Mouse (Mus musculus) heart, postnatal 0 days (tissue): ENCODE results near the gene Pea15a. TPM values are rescaled to one million over a fixed set of nuclear protein-coding genes. Genes with fewer than 3 reads are reported as not detected.

ENCODE experiments used
- ATAC-seq: fragments of 200-750 bp; cut with Nextera tagmentation; 2 replicates; pipeline ENCODE4 v1.8.0; 2017; ENCODE audit warnings: low read depth, moderate number of reproducible peaks, moderate library complexity; ENCODE audit not compliant: insufficient read depth
- DNase-seq: peaks from one replicate; pipeline ENCODE4 v3.0.0-alpha.2; 2016; ENCODE audit warnings: low spot score
- H3K27ac ChIP-seq: fragments of 300-500 bp; sonication (generic); 2 replicates; pipeline ENCODE4 v1.5.1; 2014; ENCODE audit warnings: low read depth, mild to moderate bottlenecking
- H3K27me3 ChIP-seq: fragments of 300-500 bp; sonication (generic); 2 replicates; pipeline ENCODE4 v1.6.1; 2014; ENCODE audit warnings: low read length, mixed read lengths; ENCODE audit not compliant: control insufficient read depth, insufficient read depth
- H3K36me3 ChIP-seq: fragments of 300-500 bp; sonication (generic); replicated peaks from 2 replicates; pipeline ENCODE4 v1.6.1; 2014; ENCODE audit warnings: low read length, mixed read lengths; ENCODE audit not compliant: control insufficient read depth, insufficient read depth
- H3K4me1 ChIP-seq: fragments of 300-500 bp; sonication (generic); 2 replicates; pipeline ENCODE4 v1.6.1; 2014; ENCODE audit warnings: antibody characterized with exemption; ENCODE audit not compliant: control insufficient read depth, insufficient read depth
- H3K4me2 ChIP-seq: fragments of 300-500 bp; sonication (generic); 2 replicates; pipeline ENCODE4 v1.6.1; 2014; ENCODE audit warnings: low read depth, mild to moderate bottlenecking, low read length, moderate library complexity
- H3K4me3 ChIP-seq: fragments of 300-500 bp; sonication (generic); 2 replicates; pipeline ENCODE4 v1.5.1; 2014; ENCODE audit warnings: low read depth, low read length
- H3K9ac ChIP-seq: fragments of 300-500 bp; sonication (generic); replicated peaks from 2 replicates; pipeline ENCODE4 v1.6.1; 2014; ENCODE audit warnings: low read depth, low read length, mixed read lengths
- H3K9me3 ChIP-seq: fragments of 300-500 bp; sonication (generic); replicated peaks from 2 replicates; pipeline ENCODE4 v1.6.1; 2016; ENCODE audit warnings: low read length; ENCODE audit not compliant: control insufficient read depth
- CTCF ChIP-seq: IDR thresholded peaks from 2 replicates; pipeline ENCODE4 v1.5.1; 2016; ENCODE audit warnings: antibody characterized with exemption, control low read depth, low read depth
- EP300 ChIP-seq: IDR thresholded peaks from 2 replicates; pipeline ENCODE4 v1.6.1; 2016; ENCODE audit warnings: antibody characterized with exemption, low read depth
- WGBS: fragments of 180-500 bp; shearing (Covaris S2); extraction: QIAGEN DNeasy Blood & Tissue Kit; methylation state at CpG from one replicate; pipeline ENCODE4 v1.1.7; 2014; 5-methylcytosine and 5-hydroxymethylcytosine counted together
- polyA plus RNA-seq: library from polyadenylated mRNA; unstranded; fragments of >200 nt; fragmentation: Nextera tagmentation; extraction: Ambion mirVana; gene quantifications from 2 replicates; pipeline ENCODE4 v1.2.1, GENCODE M21; 2015
- total RNA-seq: library from RNA; depleted of rRNA; stranded (reverse); fragments of >200 nt; gene quantifications from 2 replicates; pipeline ENCODE4 v1.2.3, GENCODE M21; 2014; ENCODE audit warnings: low replicate concordance

Pea15a gene
- total and polyA plus RNA-seq, 2 experiments from 2014 or later: 99.3 to 105 TPM

GRCm38 (mm10) chr1:172159970-172160369, 46.6 kb downstream of the Pea15a start:
- H3K9ac ChIP-seq: no peak overlapping the region
- H3K9me3 ChIP-seq: no peaks in the 10 kb centered on the region
- no peak for DNase-seq
- no peak for ATAC-seq
- WGBS: 21% methylated on average over 4 of the region's 4 CpGs
- no peak for TF ChIP-seq CTCF
- TF ChIP-seq EP300: no peak
- H3K36me3 ChIP-seq: peaks cover 27% of the 10 kb centered on the region
- peak overlapping the region; percentile 83 for H3K27ac ChIP-seq
- 0 out of 2 replicates have a peak overlapping the region, but pooled peaks have one; percentile 25 for H3K4me2 ChIP-seq
- H3K4me3 ChIP-seq: no peak overlapping the region
- H3K27me3 ChIP-seq: no peaks in the 10 kb centered on the region
- peaks cover 15% of the 10 kb centered on the region for H3K4me1 ChIP-seq

GRCm38 (mm10) chr1:172155518-172155917, 51.1 kb downstream of the Pea15a start:
- Histone ChIP-seq H3K9me3 (no peaks in the 10 kb centered on the region), H3K36me3 (peaks cover 68% of the 10 kb centered on the region), H3K27me3 (no peaks in the 10 kb centered on the region), H3K4me2 (no peak overlapping the region), H3K9ac (no peak overlapping the region), H3K4me3 (no peak overlapping the region), H3K27ac (no peak overlapping the region), H3K4me1 (peaks cover 6% of the 10 kb centered on the region; the same call in 1 of the 2 replicates)
- ATAC-seq (no peak), DNase-seq (no peak)
- TF ChIP-seq EP300 (no peak), CTCF (no peak)
- 87% methylated on average over 3 of the region's 3 CpGs for WGBS

GRCm38 (mm10) chr1:172154536-172154935, 52.1 kb downstream of the Pea15a start:
- ATAC-seq: no peak
- Histone ChIP-seq H3K36me3 (peaks cover 73% of the 10 kb centered on the region), H3K4me3 (no peak overlapping the region)

GRCm38 (mm10) chr1:172148955-172149815, 57.4 kb downstream of the Pea15a start:
- ATAC-seq (no peak), DNase-seq (no peak)
- peak overlapping the region; percentile 99 for H3K27ac ChIP-seq
- H3K27me3 ChIP-seq: no peaks in the 10 kb centered on the region
- peaks cover 18% of the 10 kb centered on the region for H3K4me1 ChIP-seq
- H3K9me3 ChIP-seq: no peaks in the 10 kb centered on the region
- H3K4me2 ChIP-seq: peak overlapping the region; percentile 87
- TF ChIP-seq CTCF (no peak), EP300 (no peak)
- H3K4me3 ChIP-seq: peak overlapping the region; percentile 99
- peak overlapping the region; percentile 100 for H3K9ac ChIP-seq
- H3K36me3 ChIP-seq: peaks cover 42% of the 10 kb centered on the region
- 11% methylated on average over 19 of the region's 19 CpGs for WGBS

More at GRCm38 (mm10) chr1:172154536-172154935, 52.1 kb downstream of the Pea15a start:
- Histone ChIP-seq H3K27ac (no peak overlapping the region; the same call in 1 of the 2 replicates), H3K4me1 (peaks cover 9% of the 10 kb centered on the region), H3K9ac (no peak overlapping the region), H3K4me2 (no peak overlapping the region), H3K27me3 (no peaks in the 10 kb centered on the region), H3K9me3 (no peaks in the 10 kb centered on the region)
- DNase-seq: no peak
- WGBS: 90% methylated on average over 3 of the region's 3 CpGs
- TF ChIP-seq EP300 (no peak), CTCF (no peak)

GRCm38 (mm10) chr1:172148279-172148954, 58.2 kb downstream of the Pea15a start:
- Histone ChIP-seq H3K9me3 (no peaks in the 10 kb centered on the region), H3K36me3 (peaks cover 34% of the 10 kb centered on the region), H3K4me3 (peak overlapping the region; percentile 99), H3K9ac (peak overlapping the region; percentile 100), H3K4me1 (peaks cover 18% of the 10 kb centered on the region), H3K4me2 (peak overlapping the region; percentile 87), H3K27ac (peak overlapping the region; percentile 99), H3K27me3 (no peaks in the 10 kb centered on the region)
- TF ChIP-seq CTCF (no peak), EP300 (no peak)
- DNase-seq: peak; percentile 28
- ATAC-seq: peak; percentile 45
- WGBS: under 1% methylated on average over 39 of the region's 40 CpGs
